Mouse (Mus musculus) stomach, postnatal 0 days (tissue): ENCODE data around the gene Myog. TPM values are rescaled to one million over a fixed set of nuclear protein-coding genes. Genes with fewer than 3 reads are reported as not detected.
A peak's percentile ranks its signal among the peaks of the same experiment; 100 is the strongest.

ENCODE experiments used
- ATAC-seq: fragments of 200-750 bp; cut with Nextera tagmentation; 2 replicates; pipeline ENCODE4 v1.8.0; 2017; ENCODE audit not compliant: low FRiP score, low TSS enrichment
- DNase-seq: peaks from one replicate; pipeline ENCODE4 v3.0.0-alpha.2; 2016; ENCODE audit warnings: low spot score
- H3K27ac ChIP-seq: fragments of 300-500 bp; sonication (generic); replicated peaks from 2 replicates; pipeline ENCODE4 v1.5.1; 2014; ENCODE audit warnings: mild to moderate bottlenecking, control low read depth
- H3K27me3 ChIP-seq: fragments of 300-500 bp; sonication (generic); 2 replicates; pipeline ENCODE4 v1.6.1; 2014; ENCODE audit warnings: low read length; ENCODE audit not compliant: control insufficient read depth, insufficient read depth
- H3K36me3 ChIP-seq: fragments of 300-500 bp; sonication (generic); 2 replicates; pipeline ENCODE4 v1.6.1; 2014; ENCODE audit warnings: low read length, mixed read lengths; ENCODE audit not compliant: control insufficient read depth, insufficient read depth
- H3K4me1 ChIP-seq: fragments of 300-500 bp; sonication (generic); replicated peaks from 2 replicates; pipeline ENCODE4 v1.6.1; 2014; ENCODE audit warnings: antibody characterized with exemption; ENCODE audit not compliant: control insufficient read depth, insufficient read depth
- H3K4me2 ChIP-seq: fragments of 300-500 bp; sonication (generic); replicated peaks from 2 replicates; pipeline ENCODE4 v1.6.1; 2014; ENCODE audit warnings: low read depth, mild to moderate bottlenecking, control low read depth, moderate library complexity
- H3K4me3 ChIP-seq: fragments of 300-500 bp; sonication (generic); 2 replicates; pipeline ENCODE4 v1.5.1; 2014; ENCODE audit warnings: low read depth, low read length, control low read depth
- H3K9ac ChIP-seq: fragments of 300-500 bp; sonication (generic); 2 replicates; pipeline ENCODE4 v1.6.1; 2014; ENCODE audit warnings: mild to moderate bottlenecking, low read length, control low read depth, mixed read lengths
- H3K9me3 ChIP-seq: fragments of 300-500 bp; sonication (generic); 2 replicates; pipeline ENCODE4 v1.6.1; 2016; ENCODE audit warnings: low read length; ENCODE audit not compliant: control insufficient read depth
- CTCF ChIP-seq: IDR thresholded peaks from 2 replicates; pipeline ENCODE4 v1.5.1; 2016; ENCODE audit warnings: antibody characterized with exemption, low read depth, mild to moderate bottlenecking, moderate library complexity
- EP300 ChIP-seq: optimal IDR thresholded peaks from 2 replicates; pipeline ENCODE3; 2016; ENCODE audit warnings: antibody characterized with exemption
- WGBS: fragments of 180-500 bp; shearing (Covaris S2); extraction: QIAGEN DNeasy Blood & Tissue Kit; methylation state at CpG from one replicate; pipeline ENCODE4 v1.1.7; 2014; 5-methylcytosine and 5-hydroxymethylcytosine counted together
- polyA plus RNA-seq: library from polyadenylated mRNA; unstranded; fragments of >200 nt; fragmentation: Nextera tagmentation; extraction: Ambion mirVana; gene quantifications from 2 replicates; pipeline ENCODE4 v1.2.1, GENCODE M21; 2015

Gene Myog
- polyA plus RNA-seq, 1 experiment from 2014 or later = 2.7 TPM

- Histone ChIP-seq H3K36me3 (no peaks in the 10 kb centered on the region), H3K4me3 (no peak overlapping the region), H3K4me1 (no peaks in the 10 kb centered on the region), H3K9me3 (no peaks in the 10 kb centered on the region), H3K9ac (no peak overlapping the region), H3K27me3 (no peaks in the 10 kb centered on the region), H3K27ac (no peak overlapping the region), H3K4me2 (no peak overlapping the region)
- 90% methylated on average over 10 of the region's 13 CpGs for WGBS
- TF ChIP-seq EP300 (no peak), CTCF (no peak)
- DNase-seq = no peak
- no peak for ATAC-seq
These were observed 511 bp downstream of the Myog start for GRCm38 (mm10) chr1:134290300-134290699.

GRCm38 (mm10) chr1:134290909-134291308 lies 1.1 kb downstream of the Myog start:
- H3K9me3 ChIP-seq = no peaks in the 10 kb centered on the region
- H3K27me3 ChIP-seq = no peaks in the 10 kb centered on the region
- no peak for ATAC-seq
- TF ChIP-seq EP300 (no peak), CTCF (peak; percentile 66)
- WGBS = 74% methylated on average over 5 of the region's 5 CpGs
- H3K4me2 ChIP-seq = no peak overlapping the region
- no peaks in the 10 kb centered on the region for H3K36me3 ChIP-seq
- H3K9ac ChIP-seq = no peak overlapping the region
- peak; percentile 51 for DNase-seq
- H3K27ac ChIP-seq = no peak overlapping the region
- H3K4me1 ChIP-seq = no peaks in the 10 kb centered on the region
- no peak overlapping the region for H3K4me3 ChIP-seq

GRCm38 (mm10) chr1:134291555-134291954 lies 1.8 kb downstream of the Myog start:
- no peaks in the 10 kb centered on the region for H3K4me1 ChIP-seq
- H3K4me3 ChIP-seq = no peak overlapping the region
- H3K27ac ChIP-seq = no peak overlapping the region
- no peaks in the 10 kb centered on the region for H3K27me3 ChIP-seq
- no peaks in the 10 kb centered on the region for H3K36me3 ChIP-seq
- no peak overlapping the region for H3K9ac ChIP-seq
- 79% methylated on average over 8 of the region's 8 CpGs for WGBS
- H3K4me2 ChIP-seq = no peak overlapping the region
- H3K9me3 ChIP-seq = no peaks in the 10 kb centered on the region
- DNase-seq (no peak), ATAC-seq (no peak)
- TF ChIP-seq EP300 (no peak), CTCF (no peak)

GRCm38 (mm10) chr1:134292073-134292472 lies 2.3 kb downstream of the Myog start:
- 0 out of 2 replicates have a peak, but pooled peaks have one; percentile 40 for ATAC-seq
- H3K27me3 ChIP-seq = no peaks in the 10 kb centered on the region
- H3K4me2 ChIP-seq = no peak overlapping the region
- H3K36me3 ChIP-seq = no peaks in the 10 kb centered on the region
- H3K9ac ChIP-seq = no peak overlapping the region
- H3K9me3 ChIP-seq = no peaks in the 10 kb centered on the region
- no peak for DNase-seq
- H3K4me3 ChIP-seq = no peak overlapping the region
- TF ChIP-seq EP300 = no peak
- TF ChIP-seq CTCF = no peak
- no peaks in the 10 kb centered on the region for H3K4me1 ChIP-seq
- H3K27ac ChIP-seq = no peak overlapping the region
- 24% methylated on average over 5 of the region's 5 CpGs for WGBS

GRCm38 (mm10) chr1:134292601-134293000 lies 2.8 kb downstream of the Myog start:
- Histone ChIP-seq H3K4me2 (no peak overlapping the region), H3K36me3 (no peaks in the 10 kb centered on the region), H3K9me3 (no peaks in the 10 kb centered on the region), H3K27me3 (no peaks in the 10 kb centered on the region), H3K9ac (no peak overlapping the region), H3K4me1 (no peaks in the 10 kb centered on the region), H3K4me3 (no peak overlapping the region), H3K27ac (no peak overlapping the region)
- no peak for TF ChIP-seq CTCF
- no peak for TF ChIP-seq EP300
- no peak for DNase-seq
- ATAC-seq = no peak
- WGBS = 57% methylated on average over 9 of the region's 9 CpGs

GRCm38 (mm10) chr1:134293276-134293675 lies 3.5 kb downstream of the Myog start:
- no peaks in the 10 kb centered on the region for H3K9me3 ChIP-seq
- no peaks in the 10 kb centered on the region for H3K36me3 ChIP-seq
- ATAC-seq (no peak), DNase-seq (no peak)
- WGBS = 88% methylated on average over 7 of the region's 7 CpGs
- no peak overlapping the region for H3K4me3 ChIP-seq
- no peaks in the 10 kb centered on the region for H3K27me3 ChIP-seq
- H3K9ac ChIP-seq = no peak overlapping the region
- H3K4me2 ChIP-seq = no peak overlapping the region
- TF ChIP-seq CTCF (no peak), EP300 (no peak)
- H3K4me1 ChIP-seq = no peaks in the 10 kb centered on the region
- H3K27ac ChIP-seq = no peak overlapping the region
